Mouse (Mus musculus): ENCODE measurements around the gene Tmem51. TPM values are rescaled to one million over a fixed set of nuclear protein-coding genes. Genes with fewer than 3 reads are reported as not detected.

Gene Tmem51
- total and polyA plus RNA-seq, 3 experiments = not detected

DNA sequence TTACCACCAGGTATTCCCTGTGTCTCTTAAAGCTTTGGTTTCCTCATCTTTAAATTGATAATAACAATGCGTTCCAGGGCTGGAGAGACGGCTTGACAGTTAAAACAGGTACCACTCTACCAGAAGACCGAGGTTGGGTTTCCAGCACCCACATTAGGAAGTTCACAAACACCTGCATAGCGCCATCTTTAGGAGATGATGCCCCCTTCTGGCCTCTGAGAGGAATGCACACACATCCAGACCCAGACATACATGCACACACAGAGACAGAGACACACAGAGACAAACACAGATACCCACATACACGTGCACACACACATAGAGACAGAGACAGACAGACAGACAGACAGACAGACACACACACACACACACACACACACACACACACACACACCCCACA lies 34.1 kb downstream of the Tmem51 start:
- TF ChIP-seq MXI1 (IDR thresholded peaks at IDR 0.05; ENCODE audit: low read depth, low read length) = no peak
- no peak for TF ChIP-seq MEF2A (IDR thresholded peaks at IDR 0.05; ENCODE audit: extremely low read depth, insufficient replicate concordance, low read depth, low read length, poor library complexity, severe bottlenecking)
- no peak for TF ChIP-seq MAX (IDR thresholded peaks at IDR 0.05; ENCODE audit: low read length)
- no peak for TF ChIP-seq E2F4 (IDR thresholded peaks at IDR 0.05; ENCODE audit: borderline replicate concordance, low read depth, low read length)
- no peak for TF ChIP-seq CTCF (IDR thresholded peaks at IDR 0.05 in 2 of 3, conservative IDR thresholded peaks at IDR 0.05 in 1 of 3; ENCODE audit: control insufficient read depth in 1 of 3, insufficient read depth in 1 of 3, low read depth in 2 of 3, low read length in 3 of 3, poor library complexity in 1 of 3, severe bottlenecking in 1 of 3)
- no peak for TF ChIP-seq POLR2AphosphoS5 (IDR thresholded peaks at IDR 0.05; ENCODE audit: borderline replicate concordance, low read depth, low read length)
- no peak for TF ChIP-seq POLR2AphosphoS2 (IDR thresholded peaks at IDR 0.05; ENCODE audit: low read length)
- TF ChIP-seq NELFE (IDR thresholded peaks at IDR 0.05; ENCODE audit: low read depth, low read length) = no peak
- TF ChIP-seq RCOR1 (IDR thresholded peaks at IDR 0.05; ENCODE audit: low read depth, low read length) = no peak
- no peak for TF ChIP-seq ZNF384 (IDR thresholded peaks at IDR 0.05; ENCODE audit: low read depth, low read length)
- TF ChIP-seq SMC3 (IDR thresholded peaks at IDR 0.05; ENCODE audit: low read depth, low read length) = no peak
- DNase-seq (ENCODE audit: low read depth, low spot score) = no peak
- Histone ChIP-seq H3K9ac (ENCODE audit: control insufficient read depth, low read depth, low read length, poor library complexity, severe bottlenecking) (no peak overlapping the region), H3K27me3 (ENCODE audit: control insufficient read depth in 1 of 2, insufficient read depth in 2 of 2, low read length in 2 of 2) (no peaks in the 10 kb centered on the region), H3K79me2 (ENCODE audit: control insufficient read depth, insufficient read depth, low read length, poor library complexity) (no peaks in the 10 kb centered on the region), H3K4me3 (ENCODE audit: control insufficient read depth in 1 of 2, insufficient read depth in 1 of 2, low read depth in 2 of 2, low read length in 2 of 2) (no peak overlapping the region), H3K36me3 (ENCODE audit: control insufficient read depth in 1 of 2, insufficient read depth in 2 of 2, low read length in 2 of 2) (no peaks in the 10 kb centered on the region), H3K9me3 (replicated peaks; ENCODE audit: insufficient read depth, low read length) (no peaks in the 10 kb centered on the region), H3K4me1 (ENCODE audit: control insufficient read depth in 1 of 2, insufficient read depth in 2 of 2, low read length in 2 of 2) (no peaks in the 10 kb centered on the region), H3K27ac (ENCODE audit: control insufficient read depth, low read depth, low read length) (no peak overlapping the region)

DNA sequence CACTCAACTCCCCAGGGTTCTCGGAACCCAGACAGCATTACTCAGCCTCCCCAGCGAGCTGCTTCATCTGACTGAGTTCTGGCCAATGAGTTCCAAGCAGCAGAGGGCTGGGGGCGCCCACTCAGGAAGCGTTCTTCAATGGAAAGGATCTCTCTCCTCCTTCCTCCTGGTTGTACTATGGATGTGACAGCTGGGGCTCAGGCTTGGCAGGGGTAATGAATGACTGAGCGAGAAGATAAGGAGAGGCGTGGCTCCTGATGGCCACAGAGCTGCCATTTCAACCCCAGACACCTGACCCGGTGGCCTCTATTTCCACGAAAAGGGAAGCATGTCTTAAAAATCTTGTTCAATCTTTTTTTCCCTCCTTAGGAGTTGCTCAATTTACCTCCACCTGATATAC lies 35.7 kb downstream of the Tmem51 start:
- DNase-seq (ENCODE audit: low read depth, low spot score) = no peak
- H3K9ac ChIP-seq (ENCODE audit: control insufficient read depth, low read depth, low read length, poor library complexity, severe bottlenecking) = no peak overlapping the region
- H3K27ac ChIP-seq (ENCODE audit: control insufficient read depth, low read depth, low read length) = no peak overlapping the region
- no peaks in the 10 kb centered on the region for H3K36me3 ChIP-seq (ENCODE audit: control insufficient read depth in 1 of 2, insufficient read depth in 2 of 2, low read length in 2 of 2)
- no peak overlapping the region for H3K4me3 ChIP-seq (ENCODE audit: control insufficient read depth in 1 of 2, insufficient read depth in 1 of 2, low read depth in 2 of 2, low read length in 2 of 2)
- H3K9me3 ChIP-seq (replicated peaks; ENCODE audit: insufficient read depth, low read length) = no peaks in the 10 kb centered on the region
- H3K79me2 ChIP-seq (ENCODE audit: control insufficient read depth, insufficient read depth, low read length, poor library complexity) = no peaks in the 10 kb centered on the region
- no peaks in the 10 kb centered on the region for H3K4me1 ChIP-seq (ENCODE audit: control insufficient read depth in 1 of 2, insufficient read depth in 2 of 2, low read length in 2 of 2)
- TF ChIP-seq E2F4 (IDR thresholded peaks at IDR 0.05; ENCODE audit: borderline replicate concordance, low read depth, low read length) (no peak), GABPA (IDR thresholded peaks at IDR 0.05; ENCODE audit: low read depth, low read length) (no peak), MAX (IDR thresholded peaks at IDR 0.05; ENCODE audit: low read length) (no peak), TCF12 (IDR thresholded peaks at IDR 0.05; ENCODE audit: low read depth, low read length) (no peak)
- no peaks in the 10 kb centered on the region for H3K27me3 ChIP-seq (ENCODE audit: control insufficient read depth in 1 of 2, insufficient read depth in 2 of 2, low read length in 2 of 2)

DNA sequence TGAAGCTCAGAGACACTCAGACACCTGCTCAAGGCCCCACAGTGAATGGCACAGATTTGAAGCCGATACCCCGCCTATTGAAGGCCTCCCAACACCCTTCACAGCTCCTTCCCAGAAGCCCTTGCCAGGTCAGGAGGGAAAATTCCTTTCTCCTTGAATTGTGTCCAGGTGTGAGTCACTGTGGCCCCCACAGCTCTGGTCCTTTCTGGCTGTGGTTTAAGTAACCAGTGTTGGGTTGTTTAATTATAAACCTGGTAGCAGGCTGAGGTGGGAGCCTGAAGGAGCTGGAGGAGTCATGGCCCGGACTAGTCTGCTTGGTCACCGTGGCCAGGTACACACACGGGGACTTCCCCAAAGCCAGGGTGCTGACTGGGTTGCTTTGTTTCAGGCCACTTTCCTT lies 37.1 kb downstream of the Tmem51 start:
- Histone ChIP-seq H3K79me2 (ENCODE audit: control insufficient read depth, insufficient read depth, low read length, poor library complexity) (no peaks in the 10 kb centered on the region; the same call in 1 of the 2 replicates), H3K36me3 (ENCODE audit: control insufficient read depth in 1 of 2, insufficient read depth in 2 of 2, low read length in 2 of 2) (no peaks in the 10 kb centered on the region), H3K9me3 (replicated peaks; ENCODE audit: insufficient read depth, low read length) (no peaks in the 10 kb centered on the region), H3K9ac (ENCODE audit: control insufficient read depth, low read depth, low read length, poor library complexity, severe bottlenecking) (no peak overlapping the region), H3K27ac (ENCODE audit: control insufficient read depth, low read depth, low read length) (no peak overlapping the region), H3K27me3 (ENCODE audit: control insufficient read depth in 1 of 2, insufficient read depth in 2 of 2, low read length in 2 of 2) (no peaks in the 10 kb centered on the region), H3K4me1 (ENCODE audit: control insufficient read depth in 1 of 2, insufficient read depth in 2 of 2, low read length in 2 of 2) (no peaks in the 10 kb centered on the region), H3K4me3 (ENCODE audit: control insufficient read depth in 1 of 2, insufficient read depth in 1 of 2, low read depth in 2 of 2, low read length in 2 of 2) (no peak overlapping the region)
- TF ChIP-seq MAZ (IDR thresholded peaks at IDR 0.05; ENCODE audit: low read depth, low read length) = no peak
- no peak for TF ChIP-seq ETS1 (IDR thresholded peaks at IDR 0.05; ENCODE audit: low read depth, low read length)
- no peak for TF ChIP-seq ZNF384 (IDR thresholded peaks at IDR 0.05; ENCODE audit: low read depth, low read length)
- no peak for TF ChIP-seq CHD2 (IDR thresholded peaks at IDR 0.05; ENCODE audit: low read length)
- TF ChIP-seq CTCF (IDR thresholded peaks at IDR 0.05 in 2 of 3, conservative IDR thresholded peaks at IDR 0.05 in 1 of 3; ENCODE audit: control insufficient read depth in 1 of 3, insufficient read depth in 1 of 3, low read depth in 2 of 3, low read length in 3 of 3, poor library complexity in 1 of 3, severe bottlenecking in 1 of 3) = no peak
- no peak for TF ChIP-seq CHD1 (IDR thresholded peaks at IDR 0.05; ENCODE audit: low read depth, low read length)
- TF ChIP-seq SIN3A (IDR thresholded peaks at IDR 0.05; ENCODE audit: low read length) = no peak
- no peak for TF ChIP-seq KAT2A (conservative IDR thresholded peaks at IDR 0.05; ENCODE audit: low read depth, low read length)
- no peak for TF ChIP-seq JUND (IDR thresholded peaks at IDR 0.05; ENCODE audit: low read depth, low read length)
- no peak for TF ChIP-seq TBP (IDR thresholded peaks at IDR 0.05; ENCODE audit: low read depth, low read length)
- no peak for TF ChIP-seq POLR2AphosphoS5 (IDR thresholded peaks at IDR 0.05; ENCODE audit: borderline replicate concordance, low read depth, low read length)
- no peak for TF ChIP-seq MAX (IDR thresholded peaks at IDR 0.05; ENCODE audit: low read length)
- no peak for TF ChIP-seq TCF12 (IDR thresholded peaks at IDR 0.05; ENCODE audit: low read depth, low read length)
- TF ChIP-seq HCFC1 (IDR thresholded peaks at IDR 0.05; ENCODE audit: low read depth, low read length) = no peak
- no peak for TF ChIP-seq E2F4 (IDR thresholded peaks at IDR 0.05; ENCODE audit: borderline replicate concordance, low read depth, low read length)
- TF ChIP-seq GABPA (IDR thresholded peaks at IDR 0.05; ENCODE audit: low read depth, low read length) = no peak
- no peak for TF ChIP-seq ZC3H11A (IDR thresholded peaks at IDR 0.05; ENCODE audit: low read depth, low read length)
- TF ChIP-seq GATA1 (IDR thresholded peaks at IDR 0.05; ENCODE audit: low read depth, low read length) = no peak
- DNase-seq (ENCODE audit: low read depth, low spot score) = no peak

Data from MEL (cell line).